Mouse (Mus musculus) embryo, embryonic 9.5 days (tissue): ENCODE results near the gene Bco1.

ENCODE experiments used
- DNase-seq: peaks from one replicate; pipeline ENCODE4 v3.0.0-alpha.2; 2017; ENCODE audit errors: extremely low spot score

The Bco1 gene

DNA sequence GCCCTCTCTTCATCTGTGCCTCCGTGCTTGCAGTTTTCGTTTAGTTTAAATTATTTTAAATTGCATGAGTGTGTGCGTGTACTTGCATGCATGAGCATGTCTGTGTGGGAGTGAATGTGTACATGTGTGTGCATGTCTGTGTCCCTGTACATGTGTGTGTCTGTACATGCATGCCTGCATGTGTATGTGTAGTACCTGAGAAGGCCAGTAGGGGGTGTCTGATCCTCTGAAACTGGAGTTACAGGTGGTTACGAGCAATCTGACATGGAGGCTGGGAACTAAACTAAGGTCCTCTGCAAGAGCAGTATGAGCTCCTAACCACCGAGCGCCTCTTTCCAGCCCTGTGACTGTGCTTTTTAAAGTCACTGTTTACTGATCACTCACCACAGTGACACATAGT, 52.9 kb downstream of the Bco1 start:
- DNase-seq, result no peak

DNA sequence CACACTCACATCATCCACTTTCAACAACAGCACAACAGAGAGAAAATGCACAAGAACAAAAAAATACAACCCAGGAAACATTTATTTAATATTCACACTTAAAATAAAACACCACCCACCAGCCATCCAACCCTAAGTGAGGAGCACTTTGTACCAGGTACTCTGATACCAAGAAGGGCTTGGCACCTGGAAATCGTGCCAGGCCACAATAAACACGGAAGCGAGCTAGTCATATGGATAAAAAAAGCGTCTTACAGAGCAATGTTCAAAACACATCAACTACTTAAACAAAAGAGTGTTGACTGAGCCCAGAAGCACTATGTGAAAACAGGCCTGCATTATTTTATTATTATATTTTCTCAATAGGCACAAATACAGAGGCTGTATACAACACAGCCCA, 60.5 kb downstream of the Bco1 start:
- no peak for DNase-seq

DNA sequence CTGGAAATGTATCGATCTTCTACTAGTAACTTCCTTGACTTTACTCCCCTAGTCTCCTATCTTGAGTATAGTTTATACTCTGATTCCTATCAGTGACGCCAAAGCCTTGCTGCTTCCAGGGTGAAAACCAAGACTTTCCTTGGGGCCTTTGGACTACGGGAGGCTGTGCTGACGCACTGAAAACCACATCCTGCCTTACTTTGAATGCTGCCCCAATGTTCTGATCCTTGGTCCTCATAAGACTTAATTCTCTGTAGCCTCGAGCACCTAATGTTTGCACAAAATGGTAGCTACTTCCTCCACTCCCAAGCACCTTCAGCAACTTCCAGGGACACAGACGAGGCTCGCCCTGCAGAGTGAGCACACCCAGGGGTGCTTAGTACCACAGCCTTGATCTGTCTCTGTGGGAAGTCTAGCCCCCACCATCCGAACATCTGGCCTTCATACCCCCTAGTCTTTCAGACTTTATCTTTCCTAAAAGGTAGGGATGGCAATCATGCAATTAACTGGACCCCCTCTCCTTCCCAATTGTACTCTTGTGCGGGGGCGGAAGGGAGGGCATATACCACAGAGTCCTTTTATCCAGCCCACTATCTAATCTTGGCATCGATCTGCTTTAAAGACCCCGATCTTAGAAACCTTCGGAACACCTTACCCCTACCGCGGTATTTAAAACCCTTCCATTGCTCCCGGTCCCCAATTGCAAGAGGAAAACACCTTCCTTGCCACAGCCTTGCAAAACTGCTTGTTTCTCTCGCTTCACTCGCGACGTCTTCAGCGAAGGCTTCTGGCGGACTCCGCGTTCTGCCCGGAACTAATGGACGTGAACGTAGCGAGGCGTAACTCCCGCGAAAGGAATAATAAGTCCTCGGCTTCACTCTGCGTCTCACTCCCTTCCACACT, 61.5 kb downstream of the Bco1 start:
- DNase-seq, result no peak

DNA sequence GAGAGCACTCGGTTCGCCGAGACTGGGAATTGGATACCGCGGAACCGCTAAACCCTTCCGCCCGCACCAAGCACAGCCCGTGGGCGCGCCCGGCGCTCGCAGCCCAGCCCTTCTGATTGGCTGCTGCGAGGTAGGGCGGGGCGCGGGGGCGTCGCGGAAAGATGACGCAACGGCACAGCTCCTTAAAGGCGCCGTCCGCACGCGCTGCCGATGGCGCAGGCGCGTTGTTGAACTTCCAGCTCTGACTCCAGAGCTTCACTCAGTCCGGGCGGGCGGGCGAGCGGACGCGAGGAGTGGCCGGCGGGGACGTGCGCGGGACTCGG, 62.1 kb downstream of the Bco1 start:
- DNase-seq, result peak; percentile 95

DNA sequence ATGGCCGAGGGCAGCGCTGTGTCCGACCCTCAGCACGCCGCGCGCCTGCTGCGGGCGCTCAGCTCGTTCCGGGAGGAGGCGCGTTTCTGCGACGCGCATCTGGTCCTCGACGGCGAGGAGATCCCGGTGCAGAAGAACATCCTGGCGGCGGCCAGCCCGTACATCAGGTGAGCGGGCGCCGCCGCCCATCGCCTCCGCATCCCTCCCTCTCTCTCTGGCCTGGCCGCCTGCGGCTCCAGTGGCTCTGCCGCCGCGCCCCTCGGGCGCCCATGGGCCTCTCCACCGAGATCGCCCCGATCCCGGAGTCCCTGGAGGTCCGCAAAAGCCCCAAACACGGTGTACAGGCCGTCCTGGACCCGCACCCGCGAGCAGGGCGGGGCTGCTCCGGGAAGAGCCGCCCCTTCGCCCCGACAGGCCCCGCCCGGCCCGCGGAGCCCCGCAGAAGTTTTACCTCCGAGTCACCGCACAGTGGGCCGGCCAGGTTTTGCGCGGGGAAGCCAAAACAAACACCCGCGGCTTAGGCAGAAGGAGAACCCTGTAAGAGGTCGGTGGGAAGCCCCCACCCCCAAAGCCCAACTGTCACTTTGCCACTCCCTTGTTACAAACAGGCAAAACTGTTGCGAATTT, 62.6 kb downstream of the Bco1 start, which contains the start of gene Gan:
Gene Gan (plus strand): TSS at position 1 of the 627 bp plus-strand sequence.
- DNase-seq, result peak; percentile 49

DNA sequence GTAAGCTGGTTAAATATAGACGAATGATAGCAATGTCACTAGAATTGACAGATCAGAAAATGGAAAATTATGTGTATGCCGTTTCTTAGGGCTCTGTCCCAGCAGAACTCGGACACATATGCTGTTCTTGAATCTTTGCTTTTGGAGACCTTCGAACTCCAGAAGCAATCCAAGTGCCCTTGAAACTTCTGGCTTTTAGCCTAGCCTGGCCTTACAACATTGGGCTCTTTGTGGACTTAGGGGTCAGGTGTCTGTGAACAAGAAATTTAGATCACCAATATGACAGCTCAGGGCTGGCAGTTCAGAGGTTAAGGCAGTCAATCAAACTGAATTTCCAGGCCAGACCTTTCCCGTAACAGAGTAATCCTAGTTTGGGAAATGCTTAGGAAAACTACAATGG, 63.4 kb downstream of the Bco1 start:
- DNase-seq, result no peak

DNA sequence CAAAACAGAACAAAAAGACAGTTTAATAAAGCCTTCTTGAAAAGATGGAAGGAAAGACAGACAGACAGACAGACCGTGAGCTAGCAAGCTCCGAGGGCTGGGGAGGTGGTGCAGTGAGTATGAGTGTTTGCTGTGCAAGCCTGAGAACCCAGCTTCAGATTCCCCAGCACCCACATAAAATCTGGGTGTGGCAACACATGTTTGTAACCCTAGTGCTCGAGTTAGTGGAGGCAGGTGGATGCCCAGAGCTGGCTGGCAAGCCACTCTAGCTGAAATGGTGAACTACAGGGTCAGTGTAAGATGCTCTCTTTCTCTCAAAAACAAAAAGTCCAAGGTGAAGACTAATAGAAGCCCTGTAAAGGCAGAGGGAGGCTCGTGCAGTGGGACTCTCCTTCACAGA, 69.3 kb downstream of the Bco1 start:
- DNase-seq, result no peak

DNA sequence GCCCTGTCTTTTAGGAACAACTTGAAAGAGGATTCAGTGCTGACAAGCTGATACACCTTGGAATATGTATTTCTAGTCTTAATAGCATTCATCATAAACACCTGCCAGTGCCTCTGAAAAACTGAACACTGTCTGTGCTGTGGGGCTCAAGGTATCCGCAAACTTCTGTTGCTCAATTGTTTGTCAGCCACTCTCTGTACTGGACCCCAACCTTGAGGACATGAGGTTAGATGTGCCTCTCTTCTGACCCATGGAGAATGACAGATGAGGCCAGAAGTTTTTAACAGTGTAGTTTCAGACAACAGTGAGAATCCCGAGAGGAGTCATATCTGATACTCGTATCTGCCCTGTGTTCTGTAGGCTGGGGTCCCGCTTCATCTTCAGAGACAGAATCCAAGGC, 69.9 kb downstream of the Bco1 start:
- DNase-seq, result no peak

DNA sequence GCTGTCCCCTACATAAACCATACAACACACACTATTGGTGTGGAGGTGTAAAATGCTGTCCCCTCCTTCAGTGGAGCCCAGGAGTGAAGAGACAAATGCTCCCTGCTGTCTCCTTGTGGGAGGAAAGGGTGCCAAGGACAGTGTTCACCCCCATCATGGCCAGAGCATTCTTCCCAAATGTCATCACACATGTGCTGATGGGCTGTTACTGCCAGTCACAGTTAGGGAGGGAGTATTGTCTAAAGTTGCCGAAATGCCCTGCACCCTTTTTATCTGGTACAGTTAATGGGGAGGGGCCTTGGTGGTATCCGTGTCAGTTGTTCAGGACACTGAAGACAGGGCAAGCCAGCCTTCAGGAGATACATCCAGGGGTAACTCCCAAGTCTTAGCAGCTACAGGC, 70.9 kb downstream of the Bco1 start:
- no peak for DNase-seq

DNA sequence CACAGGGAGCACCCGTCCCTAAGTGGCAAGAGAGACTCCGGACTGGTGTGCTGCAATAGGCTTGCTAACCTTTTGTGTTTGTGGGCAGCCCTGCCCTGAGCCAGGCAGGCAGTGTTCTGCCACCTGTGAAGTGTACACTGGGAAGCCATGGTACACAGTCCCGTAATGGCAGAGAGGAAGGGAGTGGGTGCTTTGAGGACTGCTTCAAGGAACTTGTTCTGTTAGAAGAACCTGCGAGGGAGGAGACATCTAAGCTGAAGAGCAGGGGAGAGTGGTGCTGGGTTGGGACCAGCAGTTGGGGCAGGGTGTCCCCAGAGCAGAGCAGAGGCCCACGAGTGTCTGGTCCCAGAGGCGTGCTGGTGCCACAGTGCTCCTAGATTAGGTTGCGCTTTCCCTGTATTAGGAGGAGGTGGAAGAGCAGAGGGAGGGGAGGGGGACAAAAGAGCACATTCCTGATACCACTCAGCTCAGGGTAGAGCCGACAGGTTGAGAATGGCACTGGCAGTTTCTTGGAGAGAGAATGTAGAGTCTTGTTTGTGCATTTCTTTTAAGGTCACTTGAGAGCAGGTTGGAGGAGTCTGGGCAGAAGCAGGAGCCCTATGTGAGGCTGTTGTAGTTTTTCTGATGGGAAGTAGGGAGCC, 71.7 kb downstream of the Bco1 start:
- no peak for DNase-seq

DNA sequence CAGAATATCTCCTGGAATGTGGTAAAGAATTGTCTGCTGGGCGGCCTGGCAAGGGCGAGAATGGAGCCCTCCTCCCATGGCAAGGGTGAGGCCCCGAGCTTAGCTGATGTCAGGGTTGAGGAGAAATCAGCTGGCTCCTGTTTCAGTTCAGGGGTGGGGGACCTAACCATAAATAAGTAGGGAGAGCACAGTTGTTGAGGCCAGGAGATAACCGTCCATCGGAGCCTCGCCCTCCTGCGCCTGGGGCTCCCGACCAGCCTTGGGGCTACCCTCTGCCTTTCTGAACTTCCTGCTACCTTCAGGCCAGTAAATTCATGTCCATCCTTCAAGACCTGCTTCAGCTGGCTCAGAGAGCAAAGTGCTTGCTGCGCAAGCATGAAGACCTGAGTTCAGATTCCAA, 72.7 kb downstream of the Bco1 start:
- DNase-seq, result no peak

DNA sequence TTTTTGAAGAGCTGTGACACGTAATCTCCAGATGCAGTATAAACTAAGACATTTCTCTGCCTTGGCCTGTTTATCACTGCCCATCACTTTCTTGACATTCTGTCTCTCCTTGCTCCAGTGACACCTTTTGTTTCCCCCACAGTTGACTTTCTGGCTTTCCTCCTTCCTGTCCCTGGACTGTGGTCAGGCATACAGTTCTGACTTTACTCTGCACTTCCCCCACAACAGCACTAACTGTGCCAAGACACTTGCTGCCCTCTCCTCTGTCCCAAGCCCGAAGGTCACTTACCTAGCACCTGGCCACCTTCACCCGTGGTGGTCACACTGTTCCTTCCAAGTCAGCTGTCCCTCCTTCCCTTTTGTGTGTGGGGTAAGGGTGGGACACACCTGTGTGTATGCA, 76.2 kb downstream of the Bco1 start:
- DNase-seq, result no peak

DNA sequence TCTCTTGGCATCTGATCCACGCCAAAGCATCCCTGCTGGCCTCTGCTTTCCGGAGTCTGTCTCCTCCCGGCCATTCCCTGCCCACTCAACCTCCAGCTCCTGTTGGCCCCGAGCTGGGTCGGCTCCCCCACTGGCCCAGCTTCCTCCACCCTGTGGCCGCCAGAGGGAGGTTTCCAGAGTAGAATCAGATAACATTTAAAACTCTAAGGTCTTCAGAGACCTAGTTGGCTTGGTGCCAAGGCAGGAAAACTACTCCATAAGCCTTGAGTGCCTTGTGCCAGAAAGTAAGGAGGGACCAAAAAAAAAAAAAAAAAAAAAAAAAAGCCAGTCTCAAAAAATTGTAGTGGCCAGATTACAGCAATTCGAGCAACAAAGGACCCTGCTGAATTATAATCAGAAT, 77.2 kb downstream of the Bco1 start:
- DNase-seq, result no peak

DNA sequence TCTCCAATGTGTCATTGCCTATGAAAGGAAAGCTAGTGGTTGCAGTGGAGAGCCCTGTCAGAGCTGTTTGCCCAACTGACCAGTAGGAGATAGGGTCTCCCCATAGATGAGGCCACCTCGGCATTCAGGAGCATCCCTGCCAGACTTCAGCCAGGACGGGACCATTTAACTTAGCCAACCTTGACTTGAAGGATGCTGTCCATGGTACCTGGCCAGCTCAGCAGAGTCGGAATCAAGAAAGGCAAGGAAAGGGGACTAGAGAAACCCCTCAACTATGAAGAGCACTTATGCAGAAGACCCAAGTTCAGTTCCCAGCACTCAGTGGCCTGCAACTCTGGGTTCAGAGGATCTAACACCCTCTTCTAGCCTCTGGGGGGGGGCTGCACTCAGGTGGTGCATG, 78.0 kb downstream of the Bco1 start:
- no peak for DNase-seq

DNA sequence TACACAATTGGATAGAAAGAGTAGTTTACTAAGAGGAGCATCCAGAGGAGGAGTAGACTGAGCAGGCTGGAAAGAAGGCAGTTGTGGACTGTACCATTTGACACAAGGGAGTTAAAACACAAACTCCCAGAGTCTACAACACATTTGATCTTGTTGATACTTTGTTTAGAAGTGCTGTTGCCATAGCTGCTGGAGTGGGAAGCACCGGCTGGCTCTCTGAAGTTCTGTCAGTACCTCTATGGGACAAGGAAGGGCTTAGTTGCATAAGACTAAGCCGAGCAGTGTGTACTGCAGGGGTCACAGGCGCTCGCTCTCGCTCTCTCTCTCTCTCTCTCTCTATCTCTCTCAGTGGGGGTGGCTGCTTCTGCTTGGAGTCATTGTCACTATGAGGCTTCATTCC, 78.9 kb downstream of the Bco1 start:
- DNase-seq, result no peak

DNA sequence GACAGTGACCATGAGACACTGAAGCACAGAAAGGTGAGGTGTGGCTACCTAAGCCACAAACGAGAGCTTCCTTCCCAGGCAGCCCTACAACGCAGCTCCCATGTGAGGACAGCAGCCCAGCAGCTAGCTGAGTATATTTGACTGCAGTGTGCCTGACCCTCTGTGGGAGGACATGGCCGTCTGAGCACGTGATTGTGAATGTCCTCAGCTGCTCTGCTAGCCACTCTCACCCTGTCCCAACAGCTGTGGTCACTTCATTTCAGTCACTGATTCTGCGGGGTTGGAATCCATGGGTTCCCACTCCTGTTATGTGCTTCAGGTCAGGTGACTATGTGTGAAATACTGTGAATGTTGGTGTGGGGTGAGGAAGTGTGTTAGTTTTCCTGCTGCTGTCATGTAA, 80.7 kb downstream of the Bco1 start:
- no peak for DNase-seq

DNA sequence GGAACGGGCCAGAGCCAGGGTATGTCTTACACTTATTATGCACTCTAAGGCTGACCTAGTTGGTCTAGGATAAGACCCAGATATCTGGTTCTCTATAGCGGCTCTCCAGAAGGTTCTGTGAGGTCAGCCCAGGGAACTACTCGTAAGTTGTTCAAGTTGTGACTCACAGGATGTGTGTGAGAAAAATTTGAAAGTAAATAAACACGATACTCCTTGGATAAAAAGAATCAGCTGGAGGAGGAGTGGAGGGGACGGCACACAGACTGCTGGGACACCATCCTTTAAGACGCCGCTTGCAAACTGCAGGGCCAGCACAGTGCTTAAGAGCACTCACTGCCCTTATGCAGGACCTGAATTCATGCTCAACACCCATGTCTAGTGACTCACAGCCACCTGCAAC, 81.6 kb downstream of the Bco1 start:
- DNase-seq, result no peak

DNA sequence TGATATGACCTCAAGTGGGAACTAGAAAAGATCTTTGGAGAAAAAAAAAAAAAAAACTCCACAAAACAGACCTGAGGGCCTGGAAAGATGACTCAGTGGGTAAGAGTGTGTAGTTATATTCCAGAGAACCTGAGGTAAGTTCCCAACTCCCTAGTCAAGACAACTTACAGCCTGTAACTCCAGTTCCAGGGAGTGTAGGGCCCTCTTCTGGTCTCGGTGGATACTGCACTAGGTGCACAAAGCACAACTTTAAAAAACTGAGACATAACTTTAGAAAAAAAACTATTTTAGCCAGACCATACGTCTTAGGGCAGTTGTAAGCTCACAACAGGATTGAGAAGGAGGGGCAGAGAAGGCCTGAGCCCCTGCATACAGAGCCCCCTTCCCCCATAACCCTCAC, 82.4 kb downstream of the Bco1 start:
- no peak for DNase-seq

DNA sequence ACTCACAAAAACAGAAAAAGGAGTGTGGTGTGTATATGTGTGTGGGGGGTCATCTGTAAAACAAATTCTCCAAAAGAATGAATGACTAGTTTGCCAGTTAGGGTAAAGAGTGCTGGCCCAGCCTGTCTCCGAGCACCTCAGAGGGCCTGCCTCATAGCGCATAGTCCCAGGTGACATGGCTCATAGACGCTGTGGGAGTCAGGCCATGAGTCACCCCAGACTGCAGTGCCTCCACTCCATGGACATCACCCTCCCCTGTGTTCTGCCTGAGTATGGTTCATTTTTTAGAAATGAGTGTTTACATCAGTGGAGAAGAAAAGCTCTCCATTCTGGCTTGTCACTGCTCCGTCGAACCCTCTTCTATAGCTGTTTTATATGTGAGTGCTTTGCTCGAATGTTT, 83.0 kb downstream of the Bco1 start:
- no peak for DNase-seq

DNA sequence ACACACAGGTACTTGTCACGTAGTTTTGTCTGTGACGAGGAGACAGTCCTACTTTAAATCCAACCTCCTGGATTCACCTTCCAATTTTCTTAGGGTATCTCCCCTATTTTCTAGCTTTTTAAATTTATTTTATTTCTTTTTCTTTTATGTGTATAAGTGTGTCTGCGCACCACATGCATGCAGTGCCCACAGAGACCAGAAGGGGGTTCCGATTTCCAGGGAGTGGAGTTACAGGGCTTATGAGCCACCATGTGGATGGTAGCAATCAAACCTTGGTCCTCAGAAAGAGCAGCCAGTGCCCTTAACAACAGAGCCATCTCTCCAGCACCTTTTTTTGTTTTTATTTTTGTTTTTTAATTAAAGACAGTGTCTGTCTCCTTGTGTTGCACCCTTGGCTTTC, 87.1 kb downstream of the Bco1 start:
- no peak for DNase-seq
